Mouse (Mus musculus): ENCODE data around the gene Vamp4. TPM values are rescaled to one million over a fixed set of nuclear protein-coding genes. Genes with fewer than 3 reads are reported as not detected.

Vamp4 gene
- polyA plus RNA-seq, 1 experiment: 39.4 TPM

DNA sequence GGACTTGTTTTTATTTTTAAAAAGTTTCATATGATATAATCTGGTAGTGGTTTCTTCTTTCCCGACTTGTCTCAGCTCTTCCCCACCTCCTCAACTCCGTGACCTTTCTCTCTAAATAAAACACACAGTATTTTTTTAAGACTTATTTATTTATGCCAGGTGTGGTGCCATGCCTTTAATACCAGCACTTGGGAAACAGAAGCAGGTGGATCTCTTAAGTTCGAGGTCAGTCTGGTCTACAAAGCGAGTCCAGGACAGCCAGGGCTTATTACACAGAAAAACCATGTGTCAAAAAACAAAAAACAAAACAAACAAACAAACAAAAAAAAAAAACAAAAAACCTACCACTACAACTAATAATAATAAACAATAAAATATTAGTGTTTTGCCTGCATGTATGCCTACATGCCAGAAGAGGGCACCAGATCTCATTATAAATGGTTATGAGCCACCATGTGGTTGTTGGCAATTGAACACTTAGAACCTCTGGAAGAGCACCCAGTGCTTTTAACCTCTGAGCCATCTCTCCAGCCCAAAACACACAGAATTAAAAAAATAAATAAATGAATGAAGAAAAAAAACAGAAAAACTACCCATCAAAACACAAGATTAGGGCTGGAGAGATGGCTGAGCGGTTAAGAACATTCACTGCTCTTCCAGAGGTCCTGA is 20.6 kb upstream of the Vamp4 start:
- TF ChIP-seq CTCF (IDR thresholded peaks at IDR 0.05; ENCODE audit: borderline replicate concordance, extremely low read depth, insufficient read depth, insufficient read length) (peak; percentile 48; the same call in 1 of the 2 replicates), POLR2A (IDR thresholded peaks at IDR 0.05; ENCODE audit: borderline replicate concordance, extremely low read depth, insufficient read depth, insufficient read length, poor library complexity, severe bottlenecking) (no peak)
- peak; percentile 68 for DNase-seq (ENCODE audit: low read depth)

DNA sequence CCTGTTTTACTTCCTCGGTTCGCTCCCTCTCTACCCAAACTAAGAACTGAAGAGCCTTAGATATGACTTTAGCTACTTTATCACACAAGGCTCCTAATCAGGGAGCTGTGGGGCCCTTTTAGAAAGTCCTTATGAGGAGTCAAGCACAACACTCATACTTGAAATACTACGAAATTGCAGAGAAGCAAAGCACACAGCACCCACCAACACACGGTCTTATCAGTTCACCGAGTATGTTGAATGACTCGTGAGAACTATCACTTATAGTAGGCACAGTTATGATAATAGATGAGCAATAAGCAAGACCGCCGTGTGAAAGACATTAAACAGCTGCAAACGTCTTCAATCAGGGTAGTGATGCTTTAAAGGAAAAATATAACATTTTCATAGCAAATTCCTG is 17.4 kb upstream of the Vamp4 start:
- TF ChIP-seq CTCF (IDR thresholded peaks at IDR 0.05; ENCODE audit: borderline replicate concordance, extremely low read depth, insufficient read depth, insufficient read length) (no peak), POLR2A (IDR thresholded peaks at IDR 0.05; ENCODE audit: borderline replicate concordance, extremely low read depth, insufficient read depth, insufficient read length, poor library complexity, severe bottlenecking) (no peak)
- DNase-seq (ENCODE audit: low read depth): no peak

DNA sequence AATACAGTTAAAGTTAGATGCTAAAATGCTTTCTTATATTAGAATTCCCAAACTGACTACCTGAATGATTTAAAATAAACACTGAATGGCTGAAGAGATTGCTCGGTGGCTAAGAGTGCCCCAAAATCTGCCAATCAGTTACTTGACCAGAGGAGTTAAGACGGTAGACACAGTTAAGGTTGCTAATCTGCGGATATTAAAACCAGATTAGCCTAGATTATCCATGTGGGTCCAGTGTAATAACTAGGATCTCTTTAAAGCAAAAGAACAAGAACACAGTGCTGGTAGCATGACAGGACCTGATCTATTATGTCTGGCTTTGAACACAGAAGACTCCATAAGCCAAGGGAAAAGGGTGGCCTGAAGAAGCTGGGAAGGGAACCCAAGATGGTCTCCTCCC is 16.1 kb upstream of the Vamp4 start:
- no peak for DNase-seq (ENCODE audit: low read depth)
- TF ChIP-seq CTCF (IDR thresholded peaks at IDR 0.05; ENCODE audit: borderline replicate concordance, extremely low read depth, insufficient read depth, insufficient read length): no peak
- TF ChIP-seq POLR2A (IDR thresholded peaks at IDR 0.05; ENCODE audit: borderline replicate concordance, extremely low read depth, insufficient read depth, insufficient read length, poor library complexity, severe bottlenecking): no peak

DNA sequence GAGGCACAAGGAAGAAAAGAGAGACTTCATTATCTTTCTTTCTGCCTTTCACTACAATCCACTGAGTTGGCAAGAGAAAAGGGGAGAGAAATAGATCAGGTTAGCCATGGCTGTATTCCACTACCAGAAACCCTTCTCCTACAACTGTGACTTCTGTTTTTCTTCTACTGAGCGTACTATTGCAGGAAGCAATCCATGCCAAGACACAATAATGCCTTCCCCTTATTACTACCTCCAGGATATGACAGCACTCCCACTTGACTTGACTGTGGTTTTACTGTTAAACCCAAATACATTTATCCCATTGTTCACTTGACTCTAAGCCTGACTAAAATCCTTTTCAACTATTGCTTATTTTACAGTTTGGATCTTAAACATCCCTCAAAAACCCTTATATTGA is 7.1 kb upstream of the Vamp4 start:
- TF ChIP-seq POLR2A (IDR thresholded peaks at IDR 0.05; ENCODE audit: borderline replicate concordance, extremely low read depth, insufficient read depth, insufficient read length, poor library complexity, severe bottlenecking) (no peak), CTCF (IDR thresholded peaks at IDR 0.05; ENCODE audit: borderline replicate concordance, extremely low read depth, insufficient read depth, insufficient read length) (no peak)
- no peak for DNase-seq (ENCODE audit: low read depth)

DNA sequence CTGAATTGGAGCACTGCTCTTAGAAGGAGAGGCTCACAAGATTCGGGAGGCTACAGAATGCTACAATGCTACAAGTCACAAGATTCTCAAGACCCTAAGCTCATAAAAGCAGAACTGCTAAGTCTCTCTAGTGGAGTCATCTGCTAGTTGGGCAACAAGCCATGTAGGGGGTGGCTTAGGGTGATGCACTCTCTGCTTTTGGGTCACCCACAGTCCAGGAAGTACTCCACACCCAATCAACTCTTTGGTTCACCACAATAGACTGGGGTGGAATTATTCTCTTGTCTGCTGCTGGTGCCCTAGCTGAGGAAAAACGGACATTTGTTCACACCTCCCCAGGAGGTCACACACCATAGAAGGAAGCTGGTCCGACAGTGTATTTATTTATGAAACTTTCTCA is 5.3 kb upstream of the Vamp4 start:
- no peak for TF ChIP-seq CTCF (IDR thresholded peaks at IDR 0.05; ENCODE audit: borderline replicate concordance, extremely low read depth, insufficient read depth, insufficient read length)
- no peak for TF ChIP-seq POLR2A (IDR thresholded peaks at IDR 0.05; ENCODE audit: borderline replicate concordance, extremely low read depth, insufficient read depth, insufficient read length, poor library complexity, severe bottlenecking)
- no peak for DNase-seq (ENCODE audit: low read depth)

DNA sequence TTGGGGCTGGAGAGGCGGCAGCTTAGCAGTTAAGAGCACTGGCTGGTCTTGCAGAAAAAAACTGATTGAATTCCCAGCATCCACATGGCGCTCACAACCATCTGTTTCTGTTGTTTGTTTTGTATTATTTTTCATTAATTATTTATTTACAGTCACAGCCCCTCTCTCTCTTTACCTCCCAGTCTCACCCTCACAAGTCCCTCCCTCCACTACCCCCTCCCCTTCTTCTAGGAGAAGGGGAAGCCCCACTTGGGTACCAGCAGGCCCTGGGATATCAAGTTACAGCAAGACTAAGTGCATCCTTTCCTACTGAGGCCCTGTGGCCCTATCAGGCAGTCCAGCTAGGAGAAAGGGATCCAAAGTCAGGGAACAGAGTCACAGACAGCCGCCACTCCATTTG is 3.0 kb upstream of the Vamp4 start:
- peak; percentile 12 for DNase-seq (ENCODE audit: low read depth)
- TF ChIP-seq CTCF (IDR thresholded peaks at IDR 0.05; ENCODE audit: borderline replicate concordance, extremely low read depth, insufficient read depth, insufficient read length) (no peak), POLR2A (IDR thresholded peaks at IDR 0.05; ENCODE audit: borderline replicate concordance, extremely low read depth, insufficient read depth, insufficient read length, poor library complexity, severe bottlenecking) (no peak)

DNA sequence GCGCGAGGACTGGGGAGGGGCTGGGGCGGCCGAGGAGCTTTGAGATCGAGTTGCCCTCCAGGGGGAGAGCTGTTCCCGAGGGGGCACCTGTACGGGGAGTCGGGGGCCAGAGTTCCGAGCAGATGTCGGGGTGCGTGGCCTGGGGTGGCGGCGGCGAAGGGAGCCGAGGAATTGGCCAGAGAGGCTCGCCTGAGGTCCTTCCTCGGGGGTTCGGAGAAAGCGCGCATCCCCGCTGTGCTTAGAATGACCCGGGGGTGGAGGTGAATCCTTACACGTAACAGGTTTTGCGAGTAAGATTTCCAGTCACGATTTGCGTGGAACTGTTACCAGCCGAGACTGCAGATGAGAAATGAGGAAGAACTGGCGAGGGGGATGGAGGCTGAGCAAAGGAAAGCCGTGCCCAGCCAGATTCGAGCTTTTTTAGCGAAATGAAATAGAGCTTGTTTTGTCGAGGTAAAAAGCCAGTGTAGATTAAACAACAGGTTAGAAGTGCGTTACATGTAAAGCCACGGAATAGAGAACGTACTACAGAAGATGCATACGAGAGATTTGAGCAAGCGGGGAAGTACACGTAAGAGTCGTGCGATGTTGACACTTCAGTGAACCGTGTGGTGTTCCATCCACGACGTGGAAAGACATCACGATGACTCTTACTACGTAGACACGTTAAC is 751 bp downstream of the Vamp4 start:
- peak; percentile 65 for DNase-seq (ENCODE audit: low read depth)
- TF ChIP-seq POLR2A (IDR thresholded peaks at IDR 0.05; ENCODE audit: borderline replicate concordance, extremely low read depth, insufficient read depth, insufficient read length, poor library complexity, severe bottlenecking): no peak

DNA sequence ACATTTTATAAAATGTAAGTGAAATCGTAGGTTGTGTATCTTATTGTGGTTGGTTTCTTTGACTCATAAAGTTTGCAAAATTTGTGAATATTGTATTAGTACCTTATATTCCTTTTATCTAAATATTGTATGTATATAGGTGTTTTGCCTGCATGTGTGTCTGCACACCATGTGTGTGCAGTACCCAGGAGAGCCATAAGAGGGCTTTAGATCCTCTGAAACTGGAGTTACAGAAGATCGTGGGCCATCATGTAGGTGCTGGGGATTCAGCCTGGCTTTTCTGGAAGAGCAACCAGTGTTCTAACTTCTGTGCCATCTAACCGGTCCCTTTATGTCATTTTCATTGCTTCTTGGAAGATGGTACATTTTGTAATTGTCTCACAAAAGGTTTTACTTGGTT is 4.8 kb downstream of the Vamp4 start:
- DNase-seq (ENCODE audit: low read depth): no peak
- no peak for TF ChIP-seq CTCF (IDR thresholded peaks at IDR 0.05; ENCODE audit: borderline replicate concordance, extremely low read depth, insufficient read depth, insufficient read length)
- TF ChIP-seq POLR2A (IDR thresholded peaks at IDR 0.05; ENCODE audit: borderline replicate concordance, extremely low read depth, insufficient read depth, insufficient read length, poor library complexity, severe bottlenecking): no peak

DNA sequence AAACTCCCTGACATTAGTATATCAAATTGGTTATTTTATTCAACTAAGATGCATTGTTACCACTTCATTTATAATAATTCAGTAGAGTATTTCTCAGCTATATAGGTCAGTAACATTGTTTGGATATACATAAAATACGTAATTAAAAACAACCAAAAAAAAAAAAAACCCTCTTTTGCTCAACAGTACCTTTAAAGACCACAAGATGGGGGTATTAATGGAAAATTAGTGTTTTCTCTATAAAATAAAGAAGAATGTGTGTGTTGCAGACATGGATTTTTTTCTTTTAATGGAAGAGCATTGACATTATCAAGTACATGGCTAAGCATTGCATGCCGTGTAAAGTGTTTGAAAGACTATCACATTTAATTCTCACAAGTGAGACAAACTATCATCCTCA is 12.6 kb downstream of the Vamp4 start:
- no peak for DNase-seq (ENCODE audit: low read depth)
- TF ChIP-seq POLR2A (IDR thresholded peaks at IDR 0.05; ENCODE audit: borderline replicate concordance, extremely low read depth, insufficient read depth, insufficient read length, poor library complexity, severe bottlenecking): no peak
- TF ChIP-seq CTCF (IDR thresholded peaks at IDR 0.05; ENCODE audit: borderline replicate concordance, extremely low read depth, insufficient read depth, insufficient read length): no peak

DNA sequence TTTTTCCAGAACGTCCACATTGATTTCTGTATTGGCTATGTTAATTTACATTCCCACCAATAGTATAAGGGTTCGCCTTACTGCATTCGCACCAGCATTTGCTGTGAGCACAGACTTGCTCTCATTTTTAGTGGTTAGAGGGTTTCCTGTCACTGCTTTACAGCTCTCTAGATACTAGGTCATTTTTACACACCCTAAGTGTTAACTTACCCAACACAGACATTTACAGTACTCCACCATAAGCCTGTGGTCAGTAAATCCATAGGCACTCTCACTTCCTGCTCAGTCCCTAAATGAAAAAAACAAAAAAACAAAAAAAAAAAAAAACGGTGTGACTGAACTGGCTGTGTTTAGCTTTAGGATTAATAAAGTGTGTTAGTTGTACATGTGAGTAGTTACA is 16.0 kb downstream of the Vamp4 start:
- no peak for DNase-seq (ENCODE audit: low read depth)
- TF ChIP-seq POLR2A (IDR thresholded peaks at IDR 0.05; ENCODE audit: borderline replicate concordance, extremely low read depth, insufficient read depth, insufficient read length, poor library complexity, severe bottlenecking) (no peak), CTCF (IDR thresholded peaks at IDR 0.05; ENCODE audit: borderline replicate concordance, extremely low read depth, insufficient read depth, insufficient read length) (no peak)

DNA sequence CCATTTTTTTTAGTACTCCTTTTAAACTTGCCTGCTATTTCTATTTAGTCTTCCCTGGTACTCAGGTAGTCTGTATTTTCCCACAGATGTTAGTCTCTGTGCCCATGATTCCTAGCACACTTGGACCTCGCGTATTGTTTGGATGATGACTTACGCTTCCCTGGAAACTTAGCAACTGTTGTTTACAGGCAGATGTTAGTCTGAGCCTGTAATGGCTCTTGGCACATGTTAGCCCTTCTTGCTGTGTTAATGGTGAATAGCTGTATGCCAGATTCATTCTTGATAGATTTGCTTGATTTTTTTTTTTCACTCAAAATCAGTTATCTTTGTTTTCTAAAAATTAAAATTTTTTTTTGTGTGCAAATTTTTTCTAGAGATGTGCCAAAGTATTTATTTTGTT is 18.3 kb downstream of the Vamp4 start:
- DNase-seq (ENCODE audit: low read depth): peak; percentile 53
- TF ChIP-seq CTCF (IDR thresholded peaks at IDR 0.05; ENCODE audit: borderline replicate concordance, extremely low read depth, insufficient read depth, insufficient read length): no peak
- no peak for TF ChIP-seq POLR2A (IDR thresholded peaks at IDR 0.05; ENCODE audit: borderline replicate concordance, extremely low read depth, insufficient read depth, insufficient read length, poor library complexity, severe bottlenecking)

DNA sequence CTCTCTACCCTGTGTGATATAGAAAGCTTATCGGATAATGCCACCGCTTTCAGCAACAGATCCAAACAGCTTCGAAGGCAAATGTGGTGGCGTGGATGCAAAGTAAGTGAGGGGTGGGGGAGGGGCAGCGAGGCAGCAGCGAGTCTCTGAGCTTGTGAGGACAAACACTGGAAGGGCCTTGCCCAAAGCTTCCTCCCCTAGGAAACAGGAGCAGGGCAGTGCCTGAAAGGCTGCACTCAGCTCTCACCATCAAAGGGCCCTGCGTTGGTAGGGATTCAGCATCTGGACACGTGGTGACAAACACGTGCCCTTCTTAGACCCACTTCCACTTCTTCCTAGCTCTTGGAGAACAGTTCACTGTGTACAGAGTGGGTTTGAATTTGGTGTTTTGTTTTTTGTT is 19.1 kb downstream of the Vamp4 start:
- TF ChIP-seq CTCF (IDR thresholded peaks at IDR 0.05; ENCODE audit: borderline replicate concordance, extremely low read depth, insufficient read depth, insufficient read length): no peak
- TF ChIP-seq POLR2A (IDR thresholded peaks at IDR 0.05; ENCODE audit: borderline replicate concordance, extremely low read depth, insufficient read depth, insufficient read length, poor library complexity, severe bottlenecking): no peak
- DNase-seq (ENCODE audit: low read depth): peak; percentile 80

Data from brain, embryonic 14.5 days (tissue).